Mouse (Mus musculus) mouse embryonic stem cell (cell line): ENCODE results near the gene Tob1.

ENCODE experiments used
- in situ Hi-C, 2 experiments: fragments of 300-500 bp; cut with MboI; formaldehyde crosslinking; loops; 1 replicate in 1 of 2; 3 replicates in 1 of 2; pipeline ENCODE4 v1.14.3; 2019 to 2020; ENCODE audit warnings: low sequenced_read_pairs in 2 of 2, low pct_unique_long_range_greater_than_20kb in 1 of 2, mixed read lengths in 1 of 2; ENCODE audit not compliant: unreplicated experiment in 1 of 2

The Tob1 gene

GRCm38 (mm10) chr11:94246789-94247061 lies 35.5 kb downstream of the Tob1 start:
- in situ Hi-C loops = no loop called here

GRCm38 (mm10) chr11:94253156-94253555 lies 41.9 kb downstream of the Tob1 start:
- in situ Hi-C loops = loop anchor here in 1 of 2 experiments (25.0 kb wide), 1 partner anchor 291 kb away; the partner anchor contains the start of genes Gm20390, Nme1 and Nme2

GRCm38 (mm10) chr11:94253691-94254090 lies 42.4 kb downstream of the Tob1 start:
- in situ Hi-C loops = loop anchor here in 1 of 2 experiments (25.0 kb wide), 1 partner anchor 291 kb away; the partner anchor contains the start of genes Gm20390, Nme1 and Nme2

GRCm38 (mm10) chr11:94255733-94256132 lies 44.5 kb downstream of the Tob1 start:
- in situ Hi-C loops = loop anchor here in 1 of 2 experiments (25.0 kb wide), 1 partner anchor 293 kb away; the partner anchor contains the start of genes Gm20390, Nme1 and Nme2

GRCm38 (mm10) chr11:94257987-94258386 lies 46.7 kb downstream of the Tob1 start:
- in situ Hi-C loops = loop anchor here in 1 of 2 experiments (25.0 kb wide), 1 partner anchor 296 kb away; the partner anchor contains the start of genes Gm20390, Nme1 and Nme2

- in situ Hi-C loops = loop anchor here in 1 of 2 experiments (25.0 kb wide), 1 partner anchor 298 kb away; the partner anchor contains the start of genes Gm20390, Nme1 and Nme2
These were observed 48.6 kb downstream of the Tob1 start for GRCm38 (mm10) chr11:94259814-94260213.

GRCm38 (mm10) chr11:94261585-94262370 lies 50.5 kb downstream of the Tob1 start:
- in situ Hi-C loops = loop anchor here in 1 of 2 experiments (25.0 kb wide), 1 partner anchor 299 kb away; the partner anchor contains the start of genes Gm20390, Nme1 and Nme2
